Mouse (Mus musculus) frontal cortex, postnatal 36 days (tissue): ENCODE measurements around the gene Pspn.

ENCODE experiments used
- DNase-seq, 2 experiments: peaks; one replicate each; pipeline ENCODE4 v3.0.0; 2022; ENCODE audit warnings: low spot score in 2 of 2

Gene Pspn

GRCm38 (mm10) chr17:56999968-57000609, at the start of gene Pspn:
Gene Pspn, minus strand, starts transcription at chr17:57000018.
- no peak for DNase-seq

GRCm38 (mm10) chr17:57048816-57049215, 49.0 kb upstream of the Pspn start:
- DNase-seq: no peak

GRCm38 (mm10) chr17:57047406-57047805, 47.6 kb upstream of the Pspn start:
- DNase-seq: no peak

- DNase-seq: no peak
These were observed 41.7 kb upstream of the Pspn start, which contains the start of gene Slc25a41 for GRCm38 (mm10) chr17:57041554-57041953. Gene Slc25a41, minus strand, starts transcription at chr17:57041654.

- DNase-seq: no peak
These were observed 39.2 kb upstream of the Pspn start for GRCm38 (mm10) chr17:57038978-57039377.

- no peak for DNase-seq
These were observed 33.0 kb upstream of the Pspn start for GRCm38 (mm10) chr17:57032854-57033253.

- peak; percentile 99 to 100 for DNase-seq
These were observed 32.0 kb upstream of the Pspn start for GRCm38 (mm10) chr17:57031661-57032420.

GRCm38 (mm10) chr17:57030931-57031660, 31.3 kb upstream of the Pspn start, which contains the start of gene Khsrp:
Gene Khsrp, minus strand, starts transcription at chr17:57031522.
- DNase-seq: peak in 1 of 2 experiments; percentile 28

GRCm38 (mm10) chr17:57029691-57030090, 29.9 kb upstream of the Pspn start:
- DNase-seq: no peak

GRCm38 (mm10) chr17:57027471-57027870, 27.7 kb upstream of the Pspn start:
- DNase-seq: no peak

- no peak for DNase-seq
These were observed 21.1 kb upstream of the Pspn start for GRCm38 (mm10) chr17:57020960-57021359.

GRCm38 (mm10) chr17:57019693-57020092, 19.9 kb upstream of the Pspn start:
- no peak for DNase-seq

GRCm38 (mm10) chr17:57012245-57012795, 12.5 kb upstream of the Pspn start:
- no peak for DNase-seq

GRCm38 (mm10) chr17:57011236-57012141, 11.7 kb upstream of the Pspn start, which contains the start of the genes Gtf2f1 and Gm17949:
Gene Gtf2f1, minus strand, starts transcription at chr17:57011288.
Gene Gm17949, plus strand, starts transcription at chr17:57011469.
- peak; percentile 92 to 97 for DNase-seq

- DNase-seq: no peak
These were observed 11.1 kb upstream of the Pspn start for GRCm38 (mm10) chr17:57010911-57011235.

- DNase-seq: no peak
These were observed 7.5 kb upstream of the Pspn start for GRCm38 (mm10) chr17:57007137-57007905.

GRCm38 (mm10) chr17:57003994-57004393, 4.2 kb upstream of the Pspn start:
- DNase-seq: no peak

GRCm38 (mm10) chr17:57001228-57001627, 1.4 kb upstream of the Pspn start:
- DNase-seq: no peak

- DNase-seq: no peak
These were observed 404 bp downstream of the Pspn start for GRCm38 (mm10) chr17:56999414-56999813.

GRCm38 (mm10) chr17:56997029-56997667, 2.7 kb downstream of the Pspn start, which contains the start of gene Alkbh7:
Gene Alkbh7, plus strand, starts transcription at chr17:56997339.
- peak; percentile 93 to 96 for DNase-seq
